Mouse (Mus musculus) c-Kit-positive CD71-positive TER-119-negative erythroid progenitor cells, embryonic 14.5 days (primary cell): ENCODE measurements at regions not wholly inside any gene's neighbourhood (a gene's known extent, or its start where the extent isn't known, plus 50 kb on each side); places are given as distances from the start of the nearest gene placed in this dataset.
"Not testable (repeated sequence)": the region's sequence is repeated elsewhere in the genome, so short reads cannot be mapped to it uniquely, and the experiment has no call there.

ENCODE experiments used
- DNase-seq: peaks from one replicate; pipeline ENCODE4 v3.0.0-alpha.2; 2013; ENCODE audit warnings: low read depth

DNA sequence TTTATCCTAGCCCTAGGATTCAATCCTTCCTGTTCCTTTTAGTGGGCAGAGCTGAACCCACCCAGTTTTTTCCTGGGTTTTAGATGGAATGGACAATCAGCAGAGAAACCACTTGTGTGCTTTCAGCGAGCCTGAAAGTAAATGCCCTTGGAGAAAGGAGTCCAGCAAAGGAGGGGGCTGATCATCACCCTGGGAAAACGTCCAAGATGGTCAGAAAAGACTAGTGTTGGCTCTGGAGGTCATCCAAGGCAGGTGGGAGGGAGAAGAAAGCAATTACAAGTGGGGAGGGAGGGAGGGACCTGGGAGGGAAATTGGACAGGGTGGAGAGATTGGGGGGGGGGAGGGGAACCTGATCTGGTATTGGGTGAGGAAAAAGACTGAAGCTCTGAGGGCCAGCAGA, 55.6 kb upstream of the Zfp366 start:
- no peak for DNase-seq

DNA sequence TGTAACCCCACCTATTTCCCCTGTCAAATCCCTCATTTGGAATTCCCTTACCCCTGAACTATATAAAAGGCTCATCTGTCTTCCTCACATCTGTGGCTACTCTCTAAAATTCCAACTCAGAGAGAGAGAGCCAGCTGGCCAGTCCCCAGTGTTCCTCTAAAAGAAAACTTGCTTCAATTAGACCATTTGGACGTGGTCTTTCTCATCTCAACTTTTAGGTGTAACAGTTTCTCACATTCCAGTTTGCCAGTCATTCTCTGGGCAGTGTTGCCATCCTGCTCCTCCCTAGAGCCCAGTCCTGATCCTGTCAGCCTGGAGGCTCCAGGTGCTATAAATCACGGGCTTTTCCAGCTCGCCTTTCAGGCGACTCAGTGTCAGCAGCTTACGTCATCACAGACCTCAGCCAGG, 56.3 kb upstream of the Zfp366 start:
- DNase-seq = no peak

DNA sequence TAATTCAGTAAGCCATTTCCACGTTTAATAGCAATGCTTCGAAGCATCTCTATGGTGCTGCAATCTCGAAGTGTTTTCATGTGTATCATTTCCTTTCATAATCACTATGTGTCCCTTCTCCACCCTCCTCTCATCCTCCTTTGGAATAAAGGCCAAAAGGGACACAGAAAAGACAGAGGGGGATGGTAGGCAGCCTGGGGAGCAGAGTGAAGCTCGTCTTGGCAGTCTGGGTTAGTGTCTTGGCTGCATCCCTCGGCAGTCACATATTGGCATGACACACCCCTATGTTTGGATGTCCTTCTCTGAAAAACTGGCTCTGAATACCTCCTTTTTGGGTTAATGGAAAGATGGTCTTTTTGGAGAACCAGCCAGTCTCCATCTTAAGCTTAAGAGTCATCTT, 56.9 kb upstream of the Zfp366 start:
- no peak for DNase-seq

DNA sequence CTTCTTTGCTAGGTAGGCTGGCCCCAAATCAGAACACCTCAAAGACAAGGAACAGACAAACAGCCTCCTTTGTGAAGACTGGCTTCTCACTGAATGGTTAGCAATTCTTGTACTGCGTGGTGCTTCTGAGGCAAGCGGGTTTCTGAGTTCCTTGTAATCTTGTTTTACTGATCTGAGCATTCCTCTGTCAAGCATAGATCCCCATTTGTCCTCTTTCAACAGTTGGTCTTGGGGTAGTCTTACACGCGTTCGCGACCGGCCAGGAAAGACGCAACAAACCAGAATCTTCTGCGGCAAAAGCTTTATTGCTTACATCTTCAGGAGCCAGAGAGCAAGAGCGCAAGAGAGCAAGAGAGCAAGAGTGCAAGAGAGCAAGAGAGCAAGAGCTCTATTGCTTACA, 57.7 kb upstream of the Zfp366 start:
- DNase-seq = not testable (repeated sequence)

DNA sequence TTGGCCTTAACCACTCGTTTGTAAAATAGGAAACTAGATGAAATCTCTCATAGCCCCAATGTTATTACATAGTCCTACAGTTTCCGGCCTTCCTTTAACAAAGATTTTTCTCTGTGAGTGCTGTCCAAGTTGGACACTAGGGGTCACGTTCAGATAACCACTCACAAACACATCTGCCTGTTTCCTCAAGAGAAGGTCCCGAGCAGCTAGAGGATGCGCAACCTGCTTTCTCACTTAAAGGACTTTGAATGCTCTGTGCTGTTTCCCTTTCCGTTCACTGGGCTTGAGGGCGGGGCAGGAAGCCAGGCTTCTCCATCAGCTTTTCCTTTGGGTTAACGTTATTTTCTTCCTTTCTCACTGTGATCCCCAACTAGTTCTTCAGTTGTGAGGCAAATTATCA, 58.1 kb upstream of the Zfp366 start:
- no peak for DNase-seq

DNA sequence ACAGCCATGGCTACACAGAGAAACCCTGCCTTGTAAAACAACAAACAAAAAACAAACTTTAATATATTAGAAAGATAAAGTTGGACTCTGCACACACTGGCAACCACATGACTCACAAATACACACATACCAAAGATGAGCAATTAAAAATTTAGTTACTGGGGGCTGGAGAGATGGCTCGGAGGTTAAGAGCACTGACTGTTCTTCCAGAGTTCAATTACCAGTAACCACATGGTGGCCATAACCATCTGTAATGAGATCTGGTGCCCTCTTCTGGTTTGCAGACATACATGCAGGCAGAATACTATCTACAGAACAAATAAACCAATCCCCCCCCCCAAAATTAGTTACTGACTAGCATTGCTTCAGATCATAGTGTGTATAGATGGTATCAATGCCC, 58.7 kb upstream of the Zfp366 start:
- DNase-seq = no peak

DNA sequence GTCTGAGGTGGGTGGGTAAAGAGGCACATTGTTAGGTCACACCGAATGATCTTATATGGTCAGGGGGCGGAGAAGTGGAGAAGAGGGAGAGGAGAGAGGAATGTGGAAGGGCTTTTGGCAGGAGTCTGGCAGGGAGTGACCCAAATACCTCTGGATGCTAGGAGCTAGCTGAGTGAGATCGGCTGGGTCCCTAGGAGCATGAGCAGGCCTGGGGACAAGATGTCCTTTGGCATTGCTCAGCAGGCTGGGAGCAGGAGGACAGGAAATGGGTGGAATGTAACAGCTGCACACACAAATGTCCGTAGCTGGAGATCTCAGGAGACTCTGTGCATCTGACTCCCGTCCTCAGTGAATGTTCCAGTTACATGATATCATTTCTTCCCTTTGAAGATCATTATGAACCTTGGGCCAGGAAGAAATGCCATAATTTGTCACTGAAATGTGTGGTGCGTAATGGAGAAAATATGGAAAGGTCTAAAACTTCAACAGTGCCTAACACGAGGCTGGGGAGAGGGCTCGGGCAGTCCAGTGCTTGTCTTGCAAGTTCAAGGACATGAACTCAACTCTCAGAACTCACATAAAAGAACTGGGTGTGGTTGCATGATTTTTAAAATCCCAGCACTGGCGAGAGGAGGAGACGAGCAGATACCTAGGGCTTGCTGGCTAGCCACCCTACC, 59.6 kb upstream of the Zfp366 start:
- no peak for DNase-seq

DNA sequence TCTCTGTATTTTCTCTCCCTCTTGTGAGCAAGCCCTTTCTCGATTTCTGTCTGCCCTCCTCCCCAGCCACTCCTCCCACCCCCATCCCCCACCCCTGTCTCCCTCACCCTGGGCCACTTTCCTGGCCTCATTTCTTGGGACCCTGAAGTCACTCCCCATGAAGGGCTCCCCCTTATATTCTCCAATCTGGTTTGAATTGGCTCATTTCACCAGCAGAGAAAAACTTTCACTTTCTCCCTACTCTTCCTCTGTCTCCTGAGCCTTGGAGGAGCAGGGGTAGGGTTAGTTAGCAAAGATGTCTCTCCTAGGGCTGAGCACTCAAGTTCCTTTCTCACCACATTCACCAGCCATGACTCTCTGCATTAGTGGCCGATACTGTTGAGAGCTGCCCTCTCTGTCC, 60.5 kb upstream of the Zfp366 start:
- no peak for DNase-seq

DNA sequence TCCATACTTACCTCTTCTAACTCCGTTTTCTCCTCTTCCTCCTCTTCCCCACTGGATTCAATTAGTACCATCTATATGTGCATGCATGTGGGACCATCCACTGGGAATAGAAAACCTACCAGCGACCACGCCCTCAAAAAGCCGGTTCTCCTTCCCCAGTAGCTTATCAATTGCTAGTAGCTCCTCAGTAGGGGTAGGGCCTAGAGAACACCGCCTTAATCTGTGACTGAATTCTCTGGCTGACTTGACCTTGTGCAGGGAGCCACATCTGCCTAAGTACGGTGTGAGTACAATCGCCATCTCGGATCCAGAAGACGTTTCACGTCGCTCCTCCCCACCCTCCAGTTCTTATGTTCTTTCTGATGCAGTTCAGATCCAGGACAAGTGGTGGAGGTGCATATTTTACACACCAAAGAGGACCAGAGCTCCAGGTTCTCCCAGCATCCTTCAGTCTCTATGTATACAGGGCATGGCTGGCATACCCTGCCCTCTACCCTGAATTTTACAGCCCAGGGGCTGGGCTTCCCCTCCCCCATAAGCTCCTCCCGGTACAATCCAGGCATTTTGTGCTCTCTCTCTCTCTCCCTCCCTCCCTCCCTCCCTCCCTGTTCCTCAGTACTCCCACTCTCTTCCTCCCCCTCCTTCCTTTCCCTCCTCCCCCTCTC, 61.0 kb upstream of the Zfp366 start:
- no peak for DNase-seq

DNA sequence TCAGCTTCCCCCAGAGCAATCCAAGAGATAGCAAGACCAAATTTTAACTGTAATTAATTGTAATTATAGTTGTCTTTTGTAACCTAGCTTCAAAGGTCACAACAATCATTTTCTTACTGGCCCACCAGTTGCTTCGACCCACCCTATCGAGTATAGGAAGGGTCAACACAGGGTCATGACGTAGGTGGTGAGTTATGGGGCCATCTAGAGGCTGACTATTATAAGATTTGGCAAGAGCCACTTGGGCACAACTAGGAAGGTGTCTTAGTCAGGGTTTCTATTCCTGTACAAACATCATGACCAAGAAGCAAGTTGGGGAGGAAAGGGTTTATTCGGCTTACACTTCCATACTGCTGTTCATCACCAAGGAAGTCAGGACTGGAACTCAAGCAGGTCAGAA, 62.1 kb upstream of the Zfp366 start:
- DNase-seq = not testable (repeated sequence)

DNA sequence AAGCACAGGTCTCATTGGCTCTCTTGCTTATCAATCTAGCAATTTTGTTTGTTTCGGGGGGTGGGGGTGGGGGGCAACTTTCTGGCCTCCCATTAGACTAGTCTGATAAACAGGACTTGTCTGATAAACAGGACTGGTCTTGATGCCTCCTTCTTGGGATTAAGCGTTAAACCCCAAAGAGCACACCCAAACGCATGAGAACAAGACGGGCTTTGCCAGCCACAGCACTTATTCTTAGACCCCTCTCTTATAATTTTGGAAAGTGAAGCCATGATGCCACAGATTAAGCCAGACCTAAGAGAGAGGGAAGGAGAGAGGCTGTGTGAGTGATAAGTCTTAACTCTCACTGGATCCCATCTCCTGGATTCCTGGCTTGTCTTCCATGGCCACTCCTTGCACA, 63.5 kb upstream of the Zfp366 start:
- no peak for DNase-seq

DNA sequence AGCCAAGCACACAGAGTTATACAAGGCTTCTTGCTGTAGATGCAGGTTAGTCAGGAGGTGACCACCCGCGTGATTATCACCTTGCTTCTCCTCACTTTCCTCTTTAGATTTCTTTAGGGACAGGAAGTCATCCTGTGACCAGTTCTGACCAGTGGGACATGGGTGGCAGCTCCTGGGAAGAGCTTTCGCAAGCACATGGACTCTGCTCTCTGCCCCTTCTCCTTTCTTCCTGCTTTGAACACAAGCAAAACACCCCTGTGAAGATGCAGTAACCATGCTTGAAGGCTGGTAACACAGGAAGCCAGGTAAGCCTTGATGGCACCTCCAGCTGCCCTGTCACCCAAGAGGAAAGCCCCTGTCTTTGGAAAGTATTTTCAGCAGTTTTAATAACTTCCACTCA, 64.7 kb upstream of the Zfp366 start:
- DNase-seq = no peak

DNA sequence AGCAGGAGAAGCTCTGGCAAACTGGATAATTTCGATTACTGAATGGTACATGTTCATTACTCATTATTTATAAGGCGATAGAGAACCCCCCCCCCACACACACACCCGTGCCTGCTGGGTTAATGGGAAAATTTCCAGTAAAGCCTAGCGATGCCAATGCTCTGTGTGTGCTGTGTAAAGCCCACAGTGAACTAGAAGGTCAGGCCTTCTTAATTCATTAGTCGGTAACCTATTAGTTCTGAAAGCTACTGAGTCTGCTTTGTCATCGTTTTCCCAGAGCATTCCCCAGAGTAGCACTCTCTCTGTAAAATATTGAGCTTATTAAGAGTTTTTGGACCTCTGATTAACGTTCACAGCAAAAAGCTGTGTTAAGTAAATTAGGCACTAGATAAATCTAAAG, 65.7 kb upstream of the Zfp366 start:
- DNase-seq = no peak

DNA sequence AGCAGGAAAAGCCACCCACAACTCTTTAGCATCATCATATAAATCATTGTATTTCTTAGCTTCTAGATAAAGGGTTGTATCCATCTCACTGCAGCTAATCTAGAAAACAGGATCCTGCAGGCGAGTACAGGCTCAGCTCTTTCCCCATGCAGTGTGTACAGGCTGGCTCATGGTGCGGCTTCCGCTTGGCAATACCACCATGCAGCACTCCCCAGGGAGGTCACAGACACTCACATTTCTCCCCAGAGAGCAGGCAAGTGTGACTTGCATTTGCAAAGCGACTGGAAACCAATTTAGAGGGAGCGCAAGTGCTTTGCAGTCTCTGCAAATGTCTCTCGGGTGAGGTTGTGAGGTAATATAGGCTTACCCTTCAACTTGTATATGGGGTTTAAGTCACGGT, 69.1 kb upstream of the Zfp366 start:
- no peak for DNase-seq

DNA sequence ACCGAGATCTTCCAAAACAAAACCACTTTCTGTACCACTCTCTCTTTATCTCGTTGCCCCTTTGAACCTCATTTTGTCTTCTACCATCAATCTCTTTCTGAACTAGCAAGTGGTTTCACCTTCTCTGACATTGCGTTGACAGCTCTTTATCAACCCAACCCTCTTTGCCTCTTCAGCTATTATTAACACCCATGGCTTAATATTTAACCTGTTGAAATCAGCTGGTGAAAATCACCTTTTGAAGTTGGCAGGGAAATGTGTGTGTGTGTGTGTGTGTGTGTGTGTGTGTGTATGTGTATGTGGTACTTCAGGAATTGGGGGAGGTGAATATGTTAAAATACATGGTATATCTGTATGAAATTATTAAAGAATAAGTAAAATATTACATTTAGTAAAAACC, 70.1 kb upstream of the Zfp366 start:
- DNase-seq = no peak

DNA sequence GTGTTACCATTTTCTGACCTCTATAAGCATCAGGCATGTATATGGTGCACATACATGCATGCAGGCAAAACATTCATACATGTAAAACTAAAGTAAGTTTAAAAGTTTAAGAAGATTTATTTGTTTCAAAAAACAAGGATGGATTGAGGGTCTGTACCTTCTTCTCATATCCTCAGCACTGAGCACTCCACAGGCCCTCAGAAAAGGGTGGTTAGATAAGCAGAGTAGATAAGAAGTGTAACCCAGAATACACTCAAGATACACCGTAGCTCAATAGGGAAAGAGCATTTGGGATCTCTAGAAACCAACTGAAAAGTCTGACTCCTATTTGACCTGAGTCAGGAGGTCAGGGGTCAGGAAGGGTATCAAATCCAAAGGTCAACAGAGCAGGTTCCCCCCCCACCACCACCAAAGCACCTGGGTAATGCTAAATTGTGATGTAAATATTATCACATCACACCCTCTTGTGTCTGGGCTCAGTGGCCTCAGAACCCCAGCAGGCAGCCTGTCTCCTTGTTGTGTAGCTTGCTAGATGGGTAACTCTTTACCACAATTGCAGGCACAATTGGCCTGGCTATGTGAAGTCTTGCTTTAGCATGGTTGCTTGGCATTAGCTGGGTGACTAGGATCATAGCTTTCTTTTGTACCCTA, 72.8 kb upstream of the Zfp366 start:
- no peak for DNase-seq

DNA sequence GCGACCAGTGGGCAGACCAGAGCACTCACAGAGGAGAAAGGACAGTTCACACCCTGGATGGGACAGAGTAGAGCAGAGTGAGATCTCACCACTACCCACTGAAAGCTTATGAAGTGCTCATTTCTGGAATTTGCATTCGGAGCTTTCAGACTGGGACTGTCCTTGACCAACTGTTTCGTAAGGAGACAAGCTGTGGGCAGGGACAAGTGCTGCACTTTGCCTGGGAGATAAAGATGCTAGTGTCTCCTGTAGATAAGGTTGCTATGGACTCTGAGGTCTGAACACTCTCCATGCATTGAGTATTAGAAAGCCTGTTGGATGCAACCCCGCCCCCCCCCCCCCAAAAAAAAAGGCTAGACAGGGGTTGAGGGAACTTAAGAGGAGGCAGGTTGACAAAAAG, 76.6 kb upstream of the Zfp366 start:
- peak; percentile 76 for DNase-seq

DNA sequence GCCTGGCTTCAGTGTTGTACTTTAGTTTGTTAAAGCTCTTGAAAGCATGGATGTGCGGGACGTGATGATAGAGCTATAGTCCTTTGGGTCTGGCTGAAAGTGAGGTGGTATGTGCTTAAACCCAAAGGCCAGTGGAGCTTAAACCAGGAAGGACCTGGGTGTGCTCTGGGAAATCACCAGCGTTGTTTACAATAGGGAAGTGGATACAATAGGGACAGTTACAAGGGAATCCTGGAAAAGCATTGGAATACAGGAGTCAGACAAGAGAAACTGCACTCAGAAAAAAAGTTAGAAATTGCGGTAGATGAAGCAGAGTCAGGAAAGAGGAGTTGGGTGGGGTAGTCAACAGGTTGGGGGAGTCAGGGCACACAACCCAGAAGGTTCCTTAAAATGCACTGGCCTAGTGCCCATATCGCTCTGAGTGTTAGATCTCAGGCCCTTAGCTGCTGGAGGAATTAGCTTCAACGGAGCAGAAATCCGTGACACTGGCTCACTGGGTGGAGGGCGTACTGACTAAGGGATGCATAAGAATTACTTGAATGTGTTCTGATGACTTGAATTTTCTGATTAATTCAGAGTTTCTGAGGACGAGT, 82.4 kb upstream of the Zfp366 start:
- DNase-seq = no peak

DNA sequence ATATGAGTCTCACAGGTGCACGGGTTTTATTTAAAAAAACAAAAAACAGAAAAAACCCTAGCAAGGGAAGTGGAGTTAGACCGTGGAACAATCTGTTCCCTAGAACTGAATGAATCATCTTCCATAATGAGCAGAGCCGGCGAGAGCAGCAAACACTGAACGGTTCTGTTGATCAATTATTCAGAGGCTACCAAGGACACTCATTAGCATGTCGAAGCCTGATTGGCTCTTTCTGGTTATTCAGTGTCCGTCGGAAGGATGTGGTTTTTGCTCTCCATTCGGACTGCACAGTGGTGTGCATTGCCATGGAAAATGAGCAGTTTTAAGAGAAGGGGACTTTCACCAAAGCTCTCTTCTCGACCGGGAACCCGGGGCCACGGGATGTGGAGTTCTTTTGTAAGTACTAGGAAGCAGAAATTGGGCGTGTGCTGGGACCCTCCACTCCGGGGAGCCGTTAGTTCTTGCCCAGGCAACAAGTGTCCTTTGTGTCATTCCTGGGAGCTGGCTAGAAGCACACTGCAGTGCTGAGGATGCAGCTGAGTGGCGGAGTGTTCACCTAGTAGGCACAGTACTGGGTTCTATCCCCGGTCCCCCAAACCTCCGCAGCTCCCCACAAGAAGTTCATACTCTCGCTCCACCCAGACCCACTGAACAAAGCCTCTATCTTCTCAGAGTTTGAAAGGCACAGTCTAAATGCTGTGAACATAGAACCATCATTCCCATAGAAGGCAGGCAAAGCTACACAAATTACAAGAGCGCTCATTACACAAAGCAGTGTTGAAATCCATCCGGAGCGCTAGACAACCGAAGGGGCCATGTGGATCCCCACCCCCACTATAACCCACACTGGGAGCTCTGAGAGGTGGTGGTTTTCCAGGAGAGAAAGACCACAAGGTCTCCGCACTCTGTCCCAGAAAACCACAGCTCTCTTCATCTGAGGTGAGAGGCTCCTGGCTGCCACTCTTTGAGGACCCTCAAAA, 83.9 kb upstream of the Zfp366 start:
- peak; percentile 44 for DNase-seq

DNA sequence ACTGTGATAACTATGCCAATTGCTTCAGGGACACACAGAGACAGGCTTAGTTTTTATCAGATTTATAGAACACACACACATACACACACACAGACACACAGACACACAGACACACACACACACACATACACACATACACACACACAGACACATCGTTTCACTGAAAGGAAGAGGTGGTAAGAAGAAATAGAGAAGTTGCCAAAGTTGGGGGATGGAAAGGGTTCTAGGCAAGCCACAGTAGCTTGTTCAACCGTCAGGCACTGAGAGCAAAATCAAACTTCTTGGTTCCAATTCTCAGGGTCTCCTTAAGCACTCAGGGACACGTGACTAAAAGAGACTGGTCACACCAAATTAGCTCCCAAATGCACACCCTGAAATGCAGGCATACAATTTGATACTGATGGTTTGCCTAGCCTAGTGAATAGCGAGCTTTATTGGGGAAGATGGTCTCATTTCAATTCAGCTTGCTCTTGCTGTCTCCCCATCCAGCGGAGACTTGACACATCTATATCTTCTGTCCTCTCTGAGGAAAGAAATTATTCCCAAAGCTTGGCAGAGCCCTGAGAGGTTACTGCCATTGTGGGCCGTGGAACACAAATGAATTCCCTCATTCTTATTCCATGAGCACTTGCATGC, 84.7 kb upstream of the Zfp366 start:
- no peak for DNase-seq

DNA sequence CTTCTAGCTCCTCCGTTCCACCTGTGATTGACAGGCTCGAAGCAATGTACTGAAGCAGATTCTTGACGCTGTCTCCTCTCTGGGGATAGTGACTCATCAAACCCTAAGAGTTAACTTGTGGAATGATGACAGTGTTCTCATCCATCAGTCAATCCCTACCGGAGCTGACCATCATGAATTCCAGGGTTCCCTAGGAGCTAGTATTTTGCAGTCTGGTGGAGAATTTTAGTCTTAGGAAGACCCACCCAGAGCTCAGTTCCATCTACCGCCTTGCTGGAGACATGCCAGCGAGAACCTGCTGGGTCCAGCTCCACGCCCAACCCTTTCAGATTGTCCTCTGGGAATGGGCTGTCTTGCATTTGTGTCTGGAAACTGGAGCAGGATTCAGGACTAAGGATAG, 85.4 kb upstream of the Zfp366 start:
- no peak for DNase-seq
